Mouse (Mus musculus): ENCODE measurements around the gene Wfdc17. TPM values are rescaled to one million over a fixed set of nuclear protein-coding genes. Genes with fewer than 3 reads are reported as not detected.
A peak's percentile ranks its signal among the peaks of the same experiment; 100 is the strongest.

Wfdc17 gene
- total and polyA plus RNA-seq, 2 experiments, result 19.9 to 46.0 TPM

- Histone ChIP-seq H3K27ac (replicated peaks; ENCODE audit: insufficient read depth, low read depth, low read length) (peak overlapping the region; percentile 80), H3K79me2 (ENCODE audit: control insufficient read depth, insufficient read depth, low read length) (no peaks in the 10 kb centered on the region), H3K4me3 (ENCODE audit: insufficient read depth, low read depth, low read length) (no peak overlapping the region), H3K27me3 (ENCODE audit: control insufficient read depth, insufficient read depth, low read length) (no peaks in the 10 kb centered on the region), H3K9ac (ENCODE audit: low read depth, low read length) (no peak overlapping the region), H3K36me3 (ENCODE audit: control insufficient read depth, insufficient read depth, low read length) (no peaks in the 10 kb centered on the region), H3K4me1 (ENCODE audit: control insufficient read depth, insufficient read depth, low read length) (peaks cover 35% of the 10 kb centered on the region)
- DNase-seq (ENCODE audit: extremely low read depth, low read depth, low spot score), result peak; percentile 98
- 22% methylated on average over 5 of the region's 5 CpGs for WGBS
- no peak for TF ChIP-seq POLR2A (IDR thresholded peaks at IDR 0.05; ENCODE audit: extremely low read depth, insufficient read depth, low read length)
- no peak for TF ChIP-seq CTCF (IDR thresholded peaks at IDR 0.05; ENCODE audit: low read depth, low read length)
Observed at GRCm38 (mm10) chr11:83741841-83742240, 38.0 kb downstream of the Wfdc17 start.

DNA sequence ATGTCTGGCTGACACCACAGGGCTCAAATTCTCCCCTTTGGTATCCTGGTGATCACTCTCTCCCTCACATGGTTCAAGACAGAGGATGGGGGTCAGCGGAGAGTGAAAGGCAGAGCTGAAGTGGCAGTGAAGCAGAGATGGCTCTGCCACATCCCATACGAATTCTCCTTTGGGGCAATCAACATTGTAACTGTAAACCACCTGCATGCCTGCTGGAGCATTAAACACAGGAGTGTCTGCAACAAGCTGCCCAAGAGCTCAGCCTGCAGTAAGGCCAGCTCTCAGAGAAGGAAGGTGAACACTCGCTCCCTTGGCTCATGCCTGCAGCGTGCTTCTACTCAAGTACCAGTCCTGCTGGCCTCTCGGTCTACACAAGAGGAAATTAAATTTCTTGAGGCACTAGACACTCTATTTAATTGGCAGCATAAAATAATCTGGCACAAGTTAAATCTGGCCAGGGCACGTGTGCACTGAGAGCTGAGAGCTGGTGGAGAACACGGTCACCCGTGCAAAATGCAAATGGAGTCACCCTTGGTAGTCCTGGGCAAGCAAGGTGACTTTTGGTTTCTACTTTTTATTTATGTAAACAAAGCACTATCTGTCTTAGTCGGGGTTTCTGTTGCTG lies 39.1 kb downstream of the Wfdc17 start:
- Histone ChIP-seq H3K36me3 (ENCODE audit: control insufficient read depth, insufficient read depth, low read length) (no peaks in the 10 kb centered on the region), H3K4me3 (ENCODE audit: insufficient read depth, low read depth, low read length) (no peak overlapping the region), H3K9ac (ENCODE audit: low read depth, low read length) (no peak overlapping the region), H3K27me3 (ENCODE audit: control insufficient read depth, insufficient read depth, low read length) (no peaks in the 10 kb centered on the region), H3K27ac (replicated peaks; ENCODE audit: insufficient read depth, low read depth, low read length) (peak overlapping the region; percentile 82), H3K79me2 (ENCODE audit: control insufficient read depth, insufficient read depth, low read length) (no peaks in the 10 kb centered on the region), H3K4me1 (ENCODE audit: control insufficient read depth, insufficient read depth, low read length) (peaks cover 29% of the 10 kb centered on the region)
- TF ChIP-seq POLR2A (IDR thresholded peaks at IDR 0.05; ENCODE audit: extremely low read depth, insufficient read depth, low read length), result no peak
- TF ChIP-seq CTCF (IDR thresholded peaks at IDR 0.05; ENCODE audit: low read depth, low read length), result no peak
- DNase-seq (ENCODE audit: extremely low read depth, low read depth, low spot score), result peak; percentile 31
- 53% methylated on average over 9 of the region's 9 CpGs for WGBS

DNA sequence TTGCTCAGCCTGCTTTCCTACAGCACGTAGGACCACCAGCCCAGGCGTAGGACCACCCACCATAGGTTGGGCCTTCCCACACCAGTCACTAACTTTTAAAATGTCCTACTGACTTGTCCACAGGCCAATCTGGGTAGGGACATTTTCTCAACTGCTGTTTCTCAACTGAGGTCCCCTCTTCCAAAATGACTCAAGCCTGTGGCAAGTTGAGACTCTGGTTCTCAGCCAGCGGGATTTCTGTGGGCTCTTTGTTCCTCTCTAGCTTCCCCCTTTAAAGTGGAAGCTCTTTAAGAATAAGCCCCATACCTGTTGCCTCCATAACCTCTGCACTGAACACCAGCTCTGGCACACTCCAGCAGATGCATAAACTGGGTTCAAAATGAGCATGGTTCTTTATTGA lies 39.7 kb downstream of the Wfdc17 start:
- Histone ChIP-seq H3K4me1 (ENCODE audit: control insufficient read depth, insufficient read depth, low read length) (peaks cover 27% of the 10 kb centered on the region), H3K79me2 (ENCODE audit: control insufficient read depth, insufficient read depth, low read length) (no peaks in the 10 kb centered on the region), H3K36me3 (ENCODE audit: control insufficient read depth, insufficient read depth, low read length) (no peaks in the 10 kb centered on the region), H3K27ac (replicated peaks; ENCODE audit: insufficient read depth, low read depth, low read length) (0 out of 2 replicates have a peak overlapping the region, but pooled peaks have one; percentile 25), H3K4me3 (ENCODE audit: insufficient read depth, low read depth, low read length) (no peak overlapping the region), H3K27me3 (ENCODE audit: control insufficient read depth, insufficient read depth, low read length) (no peaks in the 10 kb centered on the region), H3K9ac (ENCODE audit: low read depth, low read length) (no peak overlapping the region)
- 90% methylated on average over 3 of the region's 3 CpGs for WGBS
- DNase-seq (ENCODE audit: extremely low read depth, low read depth, low spot score), result no peak
- no peak for TF ChIP-seq POLR2A (IDR thresholded peaks at IDR 0.05; ENCODE audit: extremely low read depth, insufficient read depth, low read length)
- TF ChIP-seq CTCF (IDR thresholded peaks at IDR 0.05; ENCODE audit: low read depth, low read length), result no peak

DNA sequence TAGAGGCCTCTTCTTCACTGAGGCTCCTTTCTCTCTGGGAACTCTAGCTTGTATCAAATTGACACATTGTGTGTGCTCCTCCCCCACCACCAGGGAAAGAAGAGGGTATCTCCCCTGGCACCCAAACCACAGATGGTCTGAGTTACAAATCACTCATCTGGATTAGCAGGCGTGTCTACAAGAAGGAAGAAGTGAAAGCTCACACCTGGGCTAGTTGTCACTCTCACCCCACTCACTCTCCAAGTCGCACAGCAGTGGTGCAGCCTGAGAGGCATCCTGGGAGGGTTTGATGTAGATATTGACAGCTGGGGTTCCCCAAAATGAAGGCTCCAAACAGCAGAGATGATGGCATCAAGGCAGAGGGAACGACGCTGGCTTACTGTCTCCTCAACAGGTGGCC lies 42.4 kb downstream of the Wfdc17 start:
- peak overlapping the region; percentile 93 for H3K27ac ChIP-seq (replicated peaks; ENCODE audit: insufficient read depth, low read depth, low read length)
- peaks cover 2% of the 10 kb centered on the region; the same call in 1 of the 2 replicates for H3K36me3 ChIP-seq (ENCODE audit: control insufficient read depth, insufficient read depth, low read length)
- H3K4me1 ChIP-seq (ENCODE audit: control insufficient read depth, insufficient read depth, low read length), result peaks cover 22% of the 10 kb centered on the region
- no peaks in the 10 kb centered on the region for H3K27me3 ChIP-seq (ENCODE audit: control insufficient read depth, insufficient read depth, low read length)
- no peak overlapping the region for H3K4me3 ChIP-seq (ENCODE audit: insufficient read depth, low read depth, low read length)
- no peaks in the 10 kb centered on the region for H3K79me2 ChIP-seq (ENCODE audit: control insufficient read depth, insufficient read depth, low read length)
- TF ChIP-seq CTCF (IDR thresholded peaks at IDR 0.05; ENCODE audit: low read depth, low read length), result no peak
- TF ChIP-seq POLR2A (IDR thresholded peaks at IDR 0.05; ENCODE audit: extremely low read depth, insufficient read depth, low read length), result no peak
- H3K9ac ChIP-seq (ENCODE audit: low read depth, low read length), result no peak overlapping the region
- no peak for DNase-seq (ENCODE audit: extremely low read depth, low read depth, low spot score)
- 95% methylated on average over 4 of the region's 4 CpGs for WGBS

DNA sequence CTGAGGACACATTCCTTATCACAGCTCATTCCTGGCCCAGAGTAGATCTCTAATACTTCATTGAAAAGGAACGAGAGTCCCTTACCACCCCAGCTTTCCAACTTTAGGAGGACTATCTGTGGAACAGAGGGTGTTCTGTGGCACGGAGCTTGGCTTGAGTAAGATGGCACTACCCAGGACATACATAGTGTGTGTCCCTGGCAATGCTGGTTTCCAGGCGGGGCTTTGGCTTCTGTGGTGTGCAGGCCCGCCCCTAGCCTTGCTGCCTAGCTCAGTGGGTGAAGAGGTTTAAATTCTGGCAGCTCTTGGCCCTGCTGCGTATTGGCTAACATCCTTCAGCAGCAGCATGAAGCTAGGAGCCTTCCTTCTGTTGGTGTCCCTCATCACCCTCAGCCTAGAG lies 42.9 kb downstream of the Wfdc17 start, which contains the start of gene Wfdc21:
Gene Wfdc21, plus strand, starts transcription at position 260 of the 400 bp plus-strand sequence.
- Histone ChIP-seq H3K4me3 (ENCODE audit: insufficient read depth, low read depth, low read length) (peak within 1 kb of the TSS; percentile 69), H3K4me1 (ENCODE audit: control insufficient read depth, insufficient read depth, low read length) (peaks cover 18% of the 10 kb centered on the region), H3K36me3 (ENCODE audit: control insufficient read depth, insufficient read depth, low read length) (peaks cover 6% of the 10 kb centered on the region; the same call in 1 of the 2 replicates), H3K9ac (ENCODE audit: low read depth, low read length) (peak within 1 kb of the TSS; percentile 80), H3K27me3 (ENCODE audit: control insufficient read depth, insufficient read depth, low read length) (no peaks in the 10 kb centered on the region), H3K27ac (replicated peaks; ENCODE audit: insufficient read depth, low read depth, low read length) (peak within 1 kb of the TSS; percentile 93), H3K79me2 (ENCODE audit: control insufficient read depth, insufficient read depth, low read length) (no peaks in the 10 kb centered on the region)
- TF ChIP-seq CTCF (IDR thresholded peaks at IDR 0.05; ENCODE audit: low read depth, low read length) (no peak), POLR2A (IDR thresholded peaks at IDR 0.05; ENCODE audit: extremely low read depth, insufficient read depth, low read length) (0 out of 2 replicates have a peak, but pooled peaks have one; percentile 6)
- 27% methylated on average over 5 of the region's 5 CpGs for WGBS
- DNase-seq (ENCODE audit: extremely low read depth, low read depth, low spot score), result peak; percentile 86

Data from liver, adult 2 months (tissue).